Mouse (Mus musculus): ENCODE results near the gene Dtx1.

DNA sequence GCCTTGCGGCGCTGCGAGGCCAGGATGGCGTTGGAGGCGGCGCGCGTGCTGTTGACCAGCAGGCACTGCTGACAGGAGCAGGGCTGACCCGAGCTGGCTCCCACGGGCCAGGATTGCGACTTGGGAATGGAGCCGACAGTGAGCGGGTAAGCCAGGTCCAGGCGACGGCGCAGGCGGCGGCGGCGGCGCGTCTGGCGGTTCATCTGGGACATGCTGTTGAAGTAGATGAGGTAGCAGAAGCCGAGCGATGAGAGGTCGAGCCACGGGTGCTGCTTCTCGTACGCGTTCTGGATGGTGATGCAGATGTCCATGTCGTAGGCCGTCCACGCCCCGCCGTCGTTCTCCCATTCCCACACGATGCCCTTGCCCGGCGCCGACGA, 17.0 kb downstream of the Dtx1 start:
- TF ChIP-seq MAX (IDR thresholded peaks at IDR 0.05; ENCODE audit: low read length) = no peak
- no peak for TF ChIP-seq POLR2A (IDR thresholded peaks at IDR 0.05; ENCODE audit: control insufficient read depth in 1 of 2, insufficient read depth in 1 of 2, low read depth in 1 of 2, low read length in 2 of 2, poor library complexity in 1 of 2)
- TF ChIP-seq CTCF (IDR thresholded peaks at IDR 0.05 in 2 of 3, conservative IDR thresholded peaks at IDR 0.05 in 1 of 3; ENCODE audit: control insufficient read depth in 1 of 3, insufficient read depth in 1 of 3, low read depth in 2 of 3, low read length in 3 of 3, poor library complexity in 1 of 3, severe bottlenecking in 1 of 3) = no peak
- no peak for TF ChIP-seq ETS1 (IDR thresholded peaks at IDR 0.05; ENCODE audit: low read depth, low read length)
- TF ChIP-seq MXI1 (IDR thresholded peaks at IDR 0.05; ENCODE audit: low read depth, low read length) = no peak
- TF ChIP-seq MYC (IDR thresholded peaks at IDR 0.05; ENCODE audit: low read depth, low read length) = no peak
- no peak for TF ChIP-seq USF1 (IDR thresholded peaks at IDR 0.05; ENCODE audit: low read depth, low read length)
- TF ChIP-seq GATA1 (IDR thresholded peaks at IDR 0.05; ENCODE audit: low read depth, low read length) = no peak
- no peak for TF ChIP-seq BHLHE40 (IDR thresholded peaks at IDR 0.05; ENCODE audit: borderline replicate concordance, low read depth, low read length)
- no peak for TF ChIP-seq CHD1 (IDR thresholded peaks at IDR 0.05; ENCODE audit: low read depth, low read length)
- no peak for TF ChIP-seq EP300 (IDR thresholded peaks at IDR 0.05; ENCODE audit: low read depth in 1 of 2, low read length in 2 of 2)
- no peak for TF ChIP-seq ZC3H11A (IDR thresholded peaks at IDR 0.05; ENCODE audit: low read depth, low read length)
- TF ChIP-seq RCOR1 (IDR thresholded peaks at IDR 0.05; ENCODE audit: low read depth, low read length) = no peak

All from MEL (cell line).